Mouse (Mus musculus) Muller cell, postnatal 12 days (primary cell): ENCODE measurements around the gene Tomm20.
A peak's percentile ranks its signal among the peaks of the same experiment; 100 is the strongest.
"Not testable (repeated sequence)": the region's sequence is repeated elsewhere in the genome, so short reads cannot be mapped to it uniquely, and the experiment has no call there.

Experiments
- DNase-seq: peaks from one replicate; pipeline ENCODE4 v3.0.0-alpha.2; 2015; ENCODE audit errors: inconsistent ontology term

The Tomm20 gene

GRCm38 (mm10) chr8:126945730-126946163 lies at the start of gene Tomm20:
Gene Tomm20 (minus strand): TSS chr8:126945844.
- DNase-seq = peak; percentile 98

- no peak for DNase-seq
These were observed 48.9 kb upstream of the Tomm20 start for GRCm38 (mm10) chr8:126994506-126994905.

- DNase-seq = no peak
These were observed 43.9 kb upstream of the Tomm20 start for GRCm38 (mm10) chr8:126989363-126990153.

- no peak for DNase-seq
These were observed 42.8 kb upstream of the Tomm20 start for GRCm38 (mm10) chr8:126988346-126989006.

GRCm38 (mm10) chr8:126986495-126986894 lies 40.9 kb upstream of the Tomm20 start:
- peak; percentile 57 for DNase-seq

GRCm38 (mm10) chr8:126980046-126980445 lies 34.4 kb upstream of the Tomm20 start:
- DNase-seq = no peak

- no peak for DNase-seq
These were observed 33.7 kb upstream of the Tomm20 start for GRCm38 (mm10) chr8:126979091-126979920.

GRCm38 (mm10) chr8:126978535-126978934 lies 32.9 kb upstream of the Tomm20 start:
- not testable (repeated sequence) for DNase-seq

- DNase-seq = no peak
These were observed 32.4 kb upstream of the Tomm20 start for GRCm38 (mm10) chr8:126978028-126978427.

- no peak for DNase-seq
These were observed 31.1 kb upstream of the Tomm20 start for GRCm38 (mm10) chr8:126976608-126977348.

- DNase-seq = peak; percentile 59
These were observed 30.1 kb upstream of the Tomm20 start for GRCm38 (mm10) chr8:126975706-126976105.

- DNase-seq = no peak
These were observed 28.9 kb upstream of the Tomm20 start for GRCm38 (mm10) chr8:126974511-126974910.

- DNase-seq = no peak
These were observed 28.1 kb upstream of the Tomm20 start for GRCm38 (mm10) chr8:126973686-126974265.

- no peak for DNase-seq
These were observed 27.0 kb upstream of the Tomm20 start for GRCm38 (mm10) chr8:126972649-126973048.

GRCm38 (mm10) chr8:126972102-126972501 lies 26.5 kb upstream of the Tomm20 start:
- no peak for DNase-seq

- DNase-seq = no peak
These were observed 25.6 kb upstream of the Tomm20 start for GRCm38 (mm10) chr8:126971314-126971664.

GRCm38 (mm10) chr8:126970579-126971313 lies 25.1 kb upstream of the Tomm20 start, which contains the start of gene Rbm34:
Gene Rbm34 (minus strand): TSS chr8:126971071.
- DNase-seq = peak; percentile 97

- DNase-seq = no peak
These were observed 23.9 kb upstream of the Tomm20 start for GRCm38 (mm10) chr8:126969546-126969945.

GRCm38 (mm10) chr8:126968107-126968506 lies 22.5 kb upstream of the Tomm20 start:
- no peak for DNase-seq

GRCm38 (mm10) chr8:126965246-126965645 lies 19.6 kb upstream of the Tomm20 start:
- no peak for DNase-seq
